Mouse (Mus musculus) embryonic facial prominence, embryonic 11.5 days (tissue): ENCODE results near the gene Dgki. TPM values are rescaled to one million over a fixed set of nuclear protein-coding genes. Genes with fewer than 3 reads are reported as not detected.

Source experiments
- ATAC-seq: fragments of 200-750 bp; cut with Nextera tagmentation; replicated peaks from 2 replicates; pipeline ENCODE4 v1.8.0; 2017; ENCODE audit warnings: low read depth; ENCODE audit not compliant: insufficient number of reproducible peaks, low FRiP score, low TSS enrichment
- DNase-seq: peaks from one replicate; pipeline ENCODE4 v3.0.0-alpha.2; 2015; ENCODE audit warnings: low spot score
- H3K27ac ChIP-seq: fragments of 300-500 bp; sonication (generic); replicated peaks from 2 replicates; pipeline ENCODE4 v1.5.1; 2014; ENCODE audit warnings: mild to moderate bottlenecking, low read depth, low read length, control low read depth
- H3K27me3 ChIP-seq: fragments of 300-500 bp; sonication (generic); 2 replicates; pipeline ENCODE4 v1.6.1; 2014; ENCODE audit warnings: mild to moderate bottlenecking, low read length, moderate library complexity, mixed read lengths; ENCODE audit not compliant: control insufficient read depth, insufficient read depth
- H3K36me3 ChIP-seq: fragments of 300-500 bp; sonication (generic); replicated peaks from 2 replicates; pipeline ENCODE4 v1.6.1; 2014; ENCODE audit warnings: low read depth, mild to moderate bottlenecking, low read length, moderate library complexity, mixed read lengths; ENCODE audit not compliant: control insufficient read depth, insufficient read depth
- H3K4me1 ChIP-seq: fragments of 300-500 bp; sonication (generic); 2 replicates; pipeline ENCODE4 v1.6.1; 2014; ENCODE audit warnings: low read length, mixed read lengths; ENCODE audit not compliant: control insufficient read depth, insufficient read depth
- H3K4me2 ChIP-seq: fragments of 300-500 bp; sonication (generic); 2 replicates; pipeline ENCODE4 v1.6.1; 2014; ENCODE audit warnings: low read depth, mild to moderate bottlenecking, control low read depth, low read length, moderate library complexity
- H3K4me3 ChIP-seq: fragments of 300-500 bp; sonication (generic); 2 replicates; pipeline ENCODE4 v1.5.1; 2014; ENCODE audit warnings: low read depth, low read length, control low read depth
- H3K9ac ChIP-seq: fragments of 300-500 bp; sonication (generic); replicated peaks from 2 replicates; pipeline ENCODE4 v1.6.1; 2014; ENCODE audit warnings: mild to moderate bottlenecking, control low read depth, low read length
- H3K9me3 ChIP-seq: fragments of 300-500 bp; sonication (generic); replicated peaks from 2 replicates; pipeline ENCODE4 v1.6.1; 2016; ENCODE audit warnings: mild to moderate bottlenecking, low read length, inconsistent platforms, mixed read lengths; ENCODE audit not compliant: control insufficient read depth
- WGBS: fragments of 180-500 bp; shearing (Covaris S2); extraction: QIAGEN DNeasy Blood & Tissue Kit; methylation state at CpG from one replicate; pipeline ENCODE4 v1.1.7; 2014; 5-methylcytosine and 5-hydroxymethylcytosine counted together
- polyA plus RNA-seq: library from polyadenylated mRNA; unstranded; fragments of >200 nt; fragmentation: Nextera tagmentation; extraction: Ambion mirVana; gene quantifications from 2 replicates; pipeline ENCODE4 v1.2.1, GENCODE M21; 2014

The Dgki gene
- polyA plus RNA-seq, 1 experiment from 2014 or later = 1.0 TPM

DNA sequence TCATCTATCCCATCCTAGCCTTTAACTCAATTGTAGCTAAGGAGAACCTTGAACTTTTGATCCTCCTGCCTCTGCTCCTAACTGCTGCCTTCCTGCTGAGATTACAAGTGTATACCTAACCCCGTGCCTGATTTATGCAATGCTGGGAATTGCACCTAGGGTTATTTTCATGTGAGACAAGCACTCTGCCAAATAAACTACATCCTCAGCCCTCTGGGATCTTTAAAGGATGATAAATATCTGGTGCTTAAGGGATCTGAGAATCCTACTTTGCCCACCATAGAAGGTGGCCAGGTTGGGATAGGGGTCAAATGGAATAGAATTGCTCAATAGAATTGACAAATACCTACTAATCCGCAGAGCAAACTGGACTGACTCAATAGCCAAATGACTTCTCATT lies 49.3 kb downstream of the Dgki start:
- 76% methylated on average over 2 of the region's 2 CpGs for WGBS
- no peak overlapping the region for H3K9ac ChIP-seq
- no peak for DNase-seq

DNA sequence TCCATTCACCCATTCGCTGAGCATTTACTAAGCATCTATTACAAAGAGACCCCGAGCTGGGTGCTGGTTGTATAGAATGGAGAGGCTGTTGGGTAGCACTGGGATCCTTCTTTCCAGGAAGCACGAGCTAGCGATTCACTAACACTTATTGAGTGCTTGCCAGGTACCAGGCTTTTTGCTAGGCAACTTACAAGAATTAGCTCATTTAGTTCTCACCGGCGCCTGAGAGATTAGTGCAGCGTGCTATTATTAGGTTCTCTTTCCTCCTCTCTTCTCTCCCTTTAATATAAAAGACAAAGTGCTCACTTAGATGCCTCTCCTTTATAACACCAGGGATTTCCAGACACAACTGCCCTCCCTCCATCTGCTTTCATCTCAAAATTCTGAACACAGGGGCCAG lies 54.2 kb downstream of the Dgki start:
- WGBS = 87% methylated on average over 7 of the region's 7 CpGs
- Histone ChIP-seq H3K4me3 (no peak overlapping the region), H3K9me3 (no peaks in the 10 kb centered on the region), H3K27ac (no peak overlapping the region), H3K36me3 (no peaks in the 10 kb centered on the region), H3K4me1 (no peaks in the 10 kb centered on the region), H3K27me3 (no peaks in the 10 kb centered on the region), H3K9ac (no peak overlapping the region), H3K4me2 (no peak overlapping the region)
- ATAC-seq (no peak), DNase-seq (no peak)

More for the DNA sequence above, 49.3 kb downstream of the Dgki start:
- Histone ChIP-seq H3K9me3 (no peaks in the 10 kb centered on the region), H3K27ac (no peak overlapping the region), H3K4me2 (no peak overlapping the region), H3K4me3 (no peak overlapping the region), H3K4me1 (no peaks in the 10 kb centered on the region; the same call in 1 of the 2 replicates), H3K36me3 (no peaks in the 10 kb centered on the region), H3K27me3 (no peaks in the 10 kb centered on the region)
- ATAC-seq = no peak

DNA sequence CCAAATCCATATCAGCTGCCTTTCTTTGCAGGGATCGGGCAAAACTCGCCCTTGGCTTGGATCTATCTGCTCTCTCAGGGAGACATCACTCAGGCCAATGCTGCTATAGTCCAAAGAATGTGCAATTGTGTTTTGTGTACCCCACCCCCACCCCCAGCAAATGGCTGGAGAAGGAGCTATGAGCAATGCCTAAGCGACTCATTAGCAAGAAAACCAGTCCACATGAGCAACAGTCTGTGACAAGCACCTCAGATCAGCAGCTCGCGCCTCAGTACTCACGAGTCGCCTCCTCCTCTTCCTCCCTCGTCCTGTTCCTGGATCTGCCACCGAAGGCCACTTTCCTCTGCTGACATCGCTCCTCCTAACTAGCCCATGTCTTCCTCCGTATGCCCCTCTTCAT lies 55.9 kb downstream of the Dgki start:
- no peak overlapping the region for H3K4me3 ChIP-seq
- no peak for ATAC-seq
- H3K27ac ChIP-seq = no peak overlapping the region
- whole genome bisulfite sequencing = 87% methylated on average over 11 of the region's 11 CpGs
- DNase-seq = no peak
- no peak overlapping the region for H3K4me2 ChIP-seq
- H3K4me1 ChIP-seq = no peaks in the 10 kb centered on the region
- no peaks in the 10 kb centered on the region for H3K36me3 ChIP-seq
- no peaks in the 10 kb centered on the region for H3K9me3 ChIP-seq
- H3K27me3 ChIP-seq = no peaks in the 10 kb centered on the region
- H3K9ac ChIP-seq = no peak overlapping the region

DNA sequence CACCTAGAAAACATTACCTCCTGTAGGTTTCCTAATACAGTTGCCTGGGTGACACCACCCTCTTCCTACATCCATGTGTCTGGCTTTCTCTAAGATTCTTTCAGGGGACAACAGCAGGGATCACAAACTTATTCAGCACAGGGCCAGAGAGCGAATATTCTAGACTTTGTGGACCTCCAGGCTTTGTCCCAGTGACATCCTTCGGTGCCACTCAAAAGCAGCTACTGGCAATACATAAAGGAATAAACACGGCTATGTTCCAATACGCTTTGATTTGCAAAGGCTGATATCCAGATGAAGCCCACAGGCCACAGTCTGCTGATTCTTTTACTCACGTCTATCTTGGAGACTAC lies 57.2 kb downstream of the Dgki start:
- no peak for DNase-seq
- Histone ChIP-seq H3K27ac (no peak overlapping the region), H3K9ac (no peak overlapping the region), H3K9me3 (no peaks in the 10 kb centered on the region), H3K27me3 (no peaks in the 10 kb centered on the region), H3K4me1 (no peaks in the 10 kb centered on the region), H3K4me3 (no peak overlapping the region), H3K36me3 (no peaks in the 10 kb centered on the region), H3K4me2 (no peak overlapping the region)
- 74% methylated on average over 5 of the region's 5 CpGs for WGBS
- ATAC-seq = no peak

DNA sequence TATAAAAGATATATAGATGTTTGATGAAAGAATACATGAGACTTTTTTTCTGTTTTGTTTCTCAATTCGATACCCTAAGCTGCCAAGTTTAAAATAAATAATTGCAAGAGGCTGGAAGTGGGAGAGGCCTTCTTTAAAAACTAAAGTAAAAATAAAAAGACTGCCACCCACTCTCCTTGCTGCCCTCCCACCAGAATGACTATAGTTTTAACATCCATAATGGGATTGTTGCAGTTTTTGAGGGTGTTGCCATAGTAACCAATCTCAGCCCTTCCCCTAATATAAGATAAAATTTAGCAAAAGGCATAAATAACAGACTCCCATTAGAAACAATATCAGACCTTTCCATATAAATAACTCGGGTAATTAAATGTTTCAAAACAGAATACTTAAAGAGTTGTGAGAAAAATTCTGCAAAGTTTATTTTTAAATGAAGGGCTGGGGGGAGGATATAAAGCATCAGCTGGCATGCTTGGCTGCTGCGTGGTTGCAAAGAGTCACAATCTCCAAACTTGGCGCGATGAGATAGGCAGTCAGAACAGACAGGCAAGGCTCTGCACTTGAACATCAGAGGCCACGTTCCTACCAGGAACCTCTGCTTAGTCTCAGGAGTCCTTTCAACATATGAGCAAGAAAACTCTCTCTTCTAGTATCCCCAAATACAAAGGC lies 57.8 kb downstream of the Dgki start:
- H3K4me1 ChIP-seq = no peaks in the 10 kb centered on the region
- DNase-seq (no peak), ATAC-seq (no peak)
- no peak overlapping the region for H3K4me3 ChIP-seq
- no peak overlapping the region for H3K9ac ChIP-seq
- H3K36me3 ChIP-seq = no peaks in the 10 kb centered on the region
- no peaks in the 10 kb centered on the region for H3K9me3 ChIP-seq
- 93% methylated on average over 6 of the region's 6 CpGs for WGBS
- no peaks in the 10 kb centered on the region for H3K27me3 ChIP-seq
- no peak overlapping the region for H3K27ac ChIP-seq
- H3K4me2 ChIP-seq = no peak overlapping the region

DNA sequence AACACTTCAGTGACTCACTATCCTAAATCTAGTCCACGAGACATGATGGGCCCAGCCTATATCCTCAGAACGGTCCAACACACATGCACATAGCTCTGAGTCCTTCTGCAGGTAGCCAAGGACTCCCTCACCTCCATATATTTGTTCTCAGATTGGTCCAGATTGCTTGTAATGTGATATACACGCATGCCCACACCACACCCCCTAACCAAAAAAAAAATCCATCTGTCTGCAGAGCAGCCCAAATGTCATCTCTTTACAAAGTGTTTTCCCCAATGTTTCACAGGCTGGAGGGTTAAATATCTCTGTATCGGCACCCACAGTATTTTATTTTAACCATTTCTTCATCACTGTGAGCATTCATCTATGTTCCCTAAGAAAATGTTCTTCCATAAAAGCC lies 58.5 kb downstream of the Dgki start:
- Histone ChIP-seq H3K36me3 (no peaks in the 10 kb centered on the region), H3K27me3 (no peaks in the 10 kb centered on the region), H3K4me2 (no peak overlapping the region), H3K27ac (no peak overlapping the region), H3K4me1 (no peaks in the 10 kb centered on the region), H3K9ac (no peak overlapping the region), H3K4me3 (no peak overlapping the region), H3K9me3 (no peaks in the 10 kb centered on the region)
- no peak for DNase-seq
- WGBS = 83% methylated on average over 4 of the region's 4 CpGs
- no peak for ATAC-seq

DNA sequence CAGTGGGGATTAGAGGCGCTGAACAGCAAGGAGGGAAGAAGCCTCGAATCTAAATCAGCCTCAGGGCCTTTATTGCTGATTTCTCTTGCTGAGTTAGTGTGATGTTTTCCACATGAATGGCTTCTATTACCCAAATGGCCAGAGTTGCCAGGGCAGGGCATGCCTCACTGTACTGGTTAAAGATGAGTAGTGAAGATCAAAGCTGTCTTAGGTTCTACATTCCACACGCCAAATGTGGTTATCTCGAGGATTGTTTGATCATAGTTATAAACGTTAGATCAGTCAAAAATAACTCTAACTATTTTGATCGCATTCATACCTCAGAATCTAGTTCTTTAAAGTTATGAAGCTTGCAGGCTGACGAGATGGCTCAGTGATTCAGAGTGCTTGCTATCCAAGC lies 59.8 kb downstream of the Dgki start:
- Histone ChIP-seq H3K4me1 (no peaks in the 10 kb centered on the region), H3K36me3 (no peaks in the 10 kb centered on the region), H3K4me3 (no peak overlapping the region), H3K27ac (no peak overlapping the region), H3K4me2 (no peak overlapping the region), H3K27me3 (no peaks in the 10 kb centered on the region), H3K9ac (no peak overlapping the region), H3K9me3 (no peaks in the 10 kb centered on the region)
- 79% methylated on average over 7 of the region's 7 CpGs for WGBS
- DNase-seq (no peak), ATAC-seq (no peak)

DNA sequence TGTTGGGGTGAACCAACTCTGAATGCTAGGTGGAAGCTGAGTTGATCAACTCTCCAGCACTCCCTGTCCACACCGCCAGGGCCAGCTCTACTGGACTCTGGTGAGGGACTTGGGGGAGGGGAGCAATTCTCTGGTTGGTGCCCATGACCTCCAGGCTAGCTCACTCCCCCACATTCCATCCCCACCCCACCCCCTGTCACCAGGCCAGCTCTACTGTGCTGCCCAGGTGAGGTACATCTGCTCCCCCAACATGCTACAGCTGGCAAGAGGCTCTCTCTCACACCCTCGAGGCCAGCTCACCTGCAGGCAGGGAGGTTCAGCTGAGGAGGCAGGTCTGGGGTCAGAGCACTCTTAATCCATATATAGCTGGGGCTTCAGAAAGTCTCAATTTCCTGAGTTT lies 63.1 kb downstream of the Dgki start:
- H3K4me1 ChIP-seq = no peaks in the 10 kb centered on the region
- H3K4me3 ChIP-seq = no peak overlapping the region
- H3K4me2 ChIP-seq = no peak overlapping the region
- H3K36me3 ChIP-seq = no peaks in the 10 kb centered on the region
- ATAC-seq (no peak), DNase-seq (no peak)
- no peaks in the 10 kb centered on the region for H3K9me3 ChIP-seq
- WGBS = 72% methylated on average over 2 of the region's 2 CpGs
- no peak overlapping the region for H3K27ac ChIP-seq
- H3K27me3 ChIP-seq = no peaks in the 10 kb centered on the region
- H3K9ac ChIP-seq = no peak overlapping the region
